Mouse (Mus musculus): Measurements from ENCODE around the gene Dnase2b.

- TF ChIP-seq GATA1 (IDR thresholded peaks at IDR 0.05; ENCODE audit: low read length): no peak
- TF ChIP-seq TAL1 (IDR thresholded peaks at IDR 0.05; ENCODE audit: low read length): no peak
Measured at GRCm38 (mm10) chr3:146583908-146584307, 31.5 kb downstream of the Dnase2b start.

Data from erythroblast, embryonic 14.5 days (primary cell).